Mouse (Mus musculus) neural tube, embryonic 12.5 days (tissue): Measurements from ENCODE around the gene Shroom2. TPM values are rescaled to one million over a fixed set of nuclear protein-coding genes. Genes with fewer than 3 reads are reported as not detected.

Experiments used
- ATAC-seq: fragments of 200-750 bp; cut with Nextera tagmentation; 2 replicates; pipeline ENCODE4 v1.8.0; 2017; ENCODE audit warnings: low read depth, mild to moderate bottlenecking, moderate TSS enrichment, moderate library complexity; ENCODE audit not compliant: low FRiP score
- H3K27ac ChIP-seq: fragments of 300-500 bp; sonication (generic); 2 replicates; pipeline ENCODE4 v1.5.1; 2016
- H3K27me3 ChIP-seq: fragments of 300-500 bp; sonication (generic); replicated peaks from 2 replicates; pipeline ENCODE4 v1.6.1; 2016; ENCODE audit warnings: mild to moderate bottlenecking
- H3K36me3 ChIP-seq: fragments of 300-500 bp; sonication (generic); 2 replicates; pipeline ENCODE4 v1.6.1; 2016; ENCODE audit warnings: mild to moderate bottlenecking
- H3K4me1 ChIP-seq: fragments of 300-500 bp; sonication (generic); 2 replicates; pipeline ENCODE4 v1.6.1; 2016
- H3K4me2 ChIP-seq: fragments of 300-500 bp; sonication (generic); replicated peaks from 2 replicates; pipeline ENCODE4 v1.6.1; 2016; ENCODE audit warnings: mild to moderate bottlenecking
- H3K4me3 ChIP-seq: fragments of 300-500 bp; sonication (generic); 2 replicates; pipeline ENCODE4 v1.5.1; 2016
- H3K9ac ChIP-seq: fragments of 300-500 bp; sonication (generic); 2 replicates; pipeline ENCODE4 v1.6.1; 2016; ENCODE audit warnings: mild to moderate bottlenecking
- H3K9me3 ChIP-seq: fragments of 300-500 bp; sonication (generic); 2 replicates; pipeline ENCODE4 v1.6.1; 2016; ENCODE audit warnings: mild to moderate bottlenecking
- WGBS: fragments of 180-500 bp; shearing (Covaris S2); methylation state at CpG from one replicate; pipeline ENCODE4 v1.1.7; 2016; 5-methylcytosine and 5-hydroxymethylcytosine counted together
- polyA plus RNA-seq: library from polyadenylated mRNA; unstranded; fragments of >200 nt; fragmentation: Nextera tagmentation; extraction: Ambion mirVana; gene quantifications from 2 replicates; pipeline ENCODE4 v1.2.1, GENCODE M21; 2016

Gene Shroom2
- polyA plus RNA-seq, 1 experiment from 2014 or later = 27.4 TPM

DNA sequence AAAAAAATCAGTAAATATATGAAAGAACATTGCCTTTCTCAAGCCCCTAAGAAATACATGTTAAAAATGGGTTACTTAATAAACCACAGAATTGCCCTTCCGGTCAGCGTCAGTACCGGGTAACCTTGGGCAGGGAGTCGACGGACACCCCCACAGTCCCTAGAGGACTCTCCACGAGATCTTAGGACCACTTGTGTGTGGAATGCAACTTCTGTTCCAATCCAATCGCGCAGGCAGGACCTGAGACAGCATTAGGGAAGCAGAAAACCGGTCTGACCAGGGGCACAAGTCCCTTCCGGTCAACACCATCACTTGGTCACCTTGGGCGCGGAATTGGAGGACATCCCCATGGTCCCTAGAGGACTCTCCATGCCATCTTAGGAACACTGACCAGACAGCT, 133.9 kb downstream of the Shroom2 start:
- Histone ChIP-seq H3K27me3 (no peaks in the 10 kb centered on the region), H3K4me3 (no peak overlapping the region), H3K27ac (no peak overlapping the region), H3K9ac (no peak overlapping the region), H3K9me3 (no peaks in the 10 kb centered on the region), H3K36me3 (no peaks in the 10 kb centered on the region), H3K4me2 (no peak overlapping the region), H3K4me1 (no peaks in the 10 kb centered on the region)
- WGBS = 93% methylated on average over 12 of the region's 12 CpGs
- no peak for ATAC-seq

- WGBS = 81% methylated on average over 2 of the region's 2 CpGs
- no peak for ATAC-seq
These were observed 147.9 kb downstream of the Shroom2 start for GRCm38 (mm10) chrX:152621407-152621806.

DNA sequence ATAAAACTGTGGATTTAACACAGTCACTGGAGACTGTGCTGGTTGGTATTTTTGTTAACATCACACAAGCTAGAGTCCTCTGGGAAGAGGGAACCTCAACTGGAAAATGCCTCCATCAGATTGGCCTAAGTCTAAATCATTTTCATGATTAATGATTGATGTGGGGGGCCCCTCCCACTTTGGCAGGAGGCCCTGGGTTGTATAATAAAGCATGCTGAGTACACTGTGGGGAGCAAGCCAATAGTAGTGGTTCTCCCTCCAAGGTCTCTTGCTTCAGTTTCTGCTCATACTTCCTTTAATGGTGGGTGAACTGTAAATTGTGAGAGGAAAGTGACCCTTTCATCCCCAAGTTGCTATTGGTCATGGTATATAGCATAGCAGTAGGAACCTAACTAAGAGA, 148.3 kb downstream of the Shroom2 start:
- Histone ChIP-seq H3K9me3 (no peaks in the 10 kb centered on the region), H3K9ac (no peak overlapping the region), H3K4me1 (no peaks in the 10 kb centered on the region), H3K4me2 (no peak overlapping the region), H3K36me3 (no peaks in the 10 kb centered on the region), H3K27me3 (no peaks in the 10 kb centered on the region; the same call in 1 of the 2 replicates), H3K4me3 (no peak overlapping the region), H3K27ac (no peak overlapping the region)
- ATAC-seq = no peak

More at GRCm38 (mm10) chrX:152621407-152621806, 147.9 kb downstream of the Shroom2 start:
- no peaks in the 10 kb centered on the region for H3K9me3 ChIP-seq
- H3K4me1 ChIP-seq = no peaks in the 10 kb centered on the region
- no peak overlapping the region for H3K4me2 ChIP-seq
- H3K27ac ChIP-seq = no peak overlapping the region
- H3K36me3 ChIP-seq = no peaks in the 10 kb centered on the region
- no peak overlapping the region for H3K4me3 ChIP-seq
- no peak overlapping the region for H3K9ac ChIP-seq
- H3K27me3 ChIP-seq = no peaks in the 10 kb centered on the region; the same call in 1 of the 2 replicates

- Histone ChIP-seq H3K4me1 (no peaks in the 10 kb centered on the region), H3K27ac (no peak overlapping the region), H3K9ac (no peak overlapping the region), H3K4me2 (no peak overlapping the region), H3K4me3 (no peak overlapping the region), H3K27me3 (no peaks in the 10 kb centered on the region; the same call in 1 of the 2 replicates), H3K9me3 (no peaks in the 10 kb centered on the region), H3K36me3 (no peaks in the 10 kb centered on the region)
- ATAC-seq = no peak
- WGBS = 71% methylated on average over 1 of the region's 1 CpGs
These were observed 150.8 kb downstream of the Shroom2 start for GRCm38 (mm10) chrX:152618464-152618863.

DNA sequence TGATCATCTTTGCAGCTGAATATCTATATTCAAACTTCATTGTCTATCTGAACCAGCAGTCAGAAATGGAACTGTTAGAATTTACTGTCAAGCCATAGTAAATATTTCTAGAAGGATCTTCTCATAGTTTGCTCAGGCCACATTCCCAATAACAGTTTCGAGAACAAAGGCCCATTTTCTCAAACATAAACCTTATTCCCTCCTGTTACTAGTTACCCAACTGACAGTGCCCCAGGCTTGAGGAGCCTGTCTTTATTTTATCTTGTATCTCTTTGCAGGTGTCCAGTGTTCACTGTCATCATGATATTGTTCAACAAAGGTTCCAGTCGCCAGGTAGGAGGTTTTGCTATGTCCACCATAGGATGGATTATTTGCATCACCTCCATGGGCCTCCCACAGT, 206.2 kb downstream of the Shroom2 start, which contains the start of gene Cldn34a:
Gene Cldn34a (plus strand): TSS at position 301 of the 400 bp plus-strand sequence.
- Histone ChIP-seq H3K4me2 (no peak within 1 kb of the TSS), H3K4me3 (no peak within 1 kb of the TSS), H3K4me1 (no peaks in the 10 kb centered on the region), H3K36me3 (no peaks in the 10 kb centered on the region), H3K9me3 (no peaks in the 10 kb centered on the region), H3K9ac (no peak within 1 kb of the TSS), H3K27ac (no peak within 1 kb of the TSS), H3K27me3 (0 out of 2 replicates have a peak, but pooled peaks cover 4% of the 10 kb centered on the region)
- 76% methylated on average over 2 of the region's 2 CpGs for WGBS
- ATAC-seq = no peak

Other genes with a start within 250 kb of the Shroom2 start
- not detected in 2 replicates for gene Cldn34a, start 206.1 kb downstream of the Shroom2 start, polyA plus RNA-seq
- 0.20 TPM in 1 of 2 replicates, not detected in the other for gene Gpr143, start 12.5 kb upstream of the Shroom2 start, polyA plus RNA-seq
- 2.4 and 2.5 TPM in 2 replicates for gene Usp51, start 237.0 kb upstream of the Shroom2 start, polyA plus RNA-seq